Mouse (Mus musculus) liver, adult 2 months (tissue): Measurements from ENCODE around the gene Ttc39b. TPM values are rescaled to one million over a fixed set of nuclear protein-coding genes. Genes with fewer than 3 reads are reported as not detected.

ENCODE experiments used
- DNase-seq: peaks from one replicate; pipeline ENCODE4 v3.0.0-alpha.2; 2011; ENCODE audit warnings: low read depth, low spot score; ENCODE audit errors: extremely low read depth
- H3K27ac ChIP-seq: fragments of 200-500 bp; replicated peaks from 2 replicates; pipeline ENCODE4 v1.5.1; 2012; ENCODE audit warnings: low read depth, mild to moderate bottlenecking, control low read depth, inconsistent platforms, low read length; ENCODE audit not compliant: insufficient read depth
- H3K27me3 ChIP-seq: fragments of 200-500 bp; 2 replicates; pipeline ENCODE4 v1.6.1; 2012; ENCODE audit warnings: mild to moderate bottlenecking, moderate library complexity, low read length, inconsistent platforms; ENCODE audit not compliant: control insufficient read depth, insufficient read depth
- H3K36me3 ChIP-seq: fragments of 200-500 bp; 2 replicates; pipeline ENCODE4 v1.6.1; 2012; ENCODE audit warnings: low read length, inconsistent platforms; ENCODE audit not compliant: control insufficient read depth, insufficient read depth
- H3K4me1 ChIP-seq: fragments of 200-500 bp; 2 replicates; pipeline ENCODE4 v1.6.1; 2011; ENCODE audit warnings: low read length; ENCODE audit not compliant: control insufficient read depth, insufficient read depth
- H3K4me3 ChIP-seq: fragments of 200-500 bp; 2 replicates; pipeline ENCODE4 v1.5.1; 2011; ENCODE audit warnings: low read depth, mild to moderate bottlenecking, control low read depth, low read length, moderate library complexity; ENCODE audit not compliant: insufficient read depth
- H3K79me2 ChIP-seq: fragments of 200-500 bp; 2 replicates; pipeline ENCODE4 v1.6.1; 2012; ENCODE audit warnings: inconsistent platforms, mild to moderate bottlenecking, low read length, moderate library complexity; ENCODE audit not compliant: control insufficient read depth, insufficient read depth
- H3K9ac ChIP-seq: fragments of 200-500 bp; 2 replicates; pipeline ENCODE4 v1.6.1; 2012; ENCODE audit warnings: low read depth, mild to moderate bottlenecking, control low read depth, inconsistent platforms, low read length
- CTCF ChIP-seq: fragments of 200-500 bp; IDR thresholded peaks from 2 replicates; pipeline ENCODE4 v1.5.1; 2011; ENCODE audit warnings: low read depth, low read length, control low read depth
- POLR2A ChIP-seq: fragments of 200-500 bp; IDR thresholded peaks from 2 replicates; pipeline ENCODE4 v1.6.1; 2011; ENCODE audit warnings: low read length, control low read depth; ENCODE audit not compliant: insufficient read depth; ENCODE audit errors: extremely low read depth
- WGBS: fragments of 180-500 bp; shearing (Covaris S2); methylation state at CpG from one replicate; pipeline ENCODE4 v1.1.7; 2018; 5-methylcytosine and 5-hydroxymethylcytosine counted together
- polyA plus RNA-seq: library from polyadenylated mRNA; depleted of rRNA; stranded (reverse); fragments of >200 nt; gene quantifications from 2 replicates; pipeline ENCODE4 v1.2.3, GENCODE M21; 2012
- total RNA-seq: library from RNA; depleted of rRNA; stranded (reverse); fragments of >200 nt; gene quantifications from 2 replicates; pipeline ENCODE4 v1.2.3, GENCODE M21; 2014

The Ttc39b gene
- total and polyA plus RNA-seq, 2 experiments: 6.7 to 21.0 TPM

GRCm38 (mm10) chr4:83302123-83302737 is 21.8 kb downstream of the Ttc39b start:
- H3K36me3 ChIP-seq: peaks cover 6% of the 10 kb centered on the region
- DNase-seq: no peak
- H3K4me3 ChIP-seq: no peak overlapping the region
- H3K27ac ChIP-seq: no peak overlapping the region
- H3K27me3 ChIP-seq: no peaks in the 10 kb centered on the region
- H3K79me2 ChIP-seq: peaks cover 40% of the 10 kb centered on the region; the same call in 1 of the 2 replicates
- TF ChIP-seq CTCF (no peak), POLR2A (no peak)
- peaks cover 6% of the 10 kb centered on the region for H3K4me1 ChIP-seq
- WGBS: 93% methylated on average over 16 of the region's 16 CpGs
- no peak overlapping the region for H3K9ac ChIP-seq

GRCm38 (mm10) chr4:83301713-83302112 is 22.3 kb downstream of the Ttc39b start:
- H3K9ac ChIP-seq: no peak overlapping the region
- H3K27me3 ChIP-seq: no peaks in the 10 kb centered on the region
- no peak for TF ChIP-seq CTCF
- no peak for TF ChIP-seq POLR2A
- 100% methylated on average over 1 of the region's 1 CpGs for WGBS
- no peak overlapping the region for H3K4me3 ChIP-seq
- DNase-seq: no peak
- peaks cover 37% of the 10 kb centered on the region; the same call in 1 of the 2 replicates for H3K79me2 ChIP-seq
- no peak overlapping the region for H3K27ac ChIP-seq
- H3K4me1 ChIP-seq: peaks cover 6% of the 10 kb centered on the region
- peaks cover 6% of the 10 kb centered on the region for H3K36me3 ChIP-seq

GRCm38 (mm10) chr4:83284768-83285350 is 39.2 kb downstream of the Ttc39b start:
- peaks cover 10% of the 10 kb centered on the region; the same call in 1 of the 2 replicates for H3K79me2 ChIP-seq
- 0 out of 2 replicates have a peak, but pooled peaks cover 4% of the 10 kb centered on the region for H3K4me1 ChIP-seq
- DNase-seq: no peak
- no peaks in the 10 kb centered on the region for H3K36me3 ChIP-seq
- no peak overlapping the region for H3K4me3 ChIP-seq
- TF ChIP-seq POLR2A (no peak), CTCF (no peak)
- H3K27ac ChIP-seq: no peak overlapping the region
- 23% methylated on average over 12 of the region's 12 CpGs for WGBS
- no peaks in the 10 kb centered on the region for H3K27me3 ChIP-seq
- H3K9ac ChIP-seq: no peak overlapping the region

- no peaks in the 10 kb centered on the region for H3K36me3 ChIP-seq
- no peak overlapping the region for H3K4me3 ChIP-seq
- DNase-seq: no peak
- H3K9ac ChIP-seq: no peak overlapping the region
- WGBS: 52% methylated on average over 19 of the region's 19 CpGs
- H3K79me2 ChIP-seq: peaks cover 10% of the 10 kb centered on the region; the same call in 1 of the 2 replicates
- TF ChIP-seq CTCF (no peak), POLR2A (no peak)
- no peak overlapping the region for H3K27ac ChIP-seq
- 0 out of 2 replicates have a peak, but pooled peaks cover 4% of the 10 kb centered on the region for H3K4me1 ChIP-seq
- no peaks in the 10 kb centered on the region for H3K27me3 ChIP-seq
These were observed 39.9 kb downstream of the Ttc39b start for GRCm38 (mm10) chr4:83283973-83284767.

- TF ChIP-seq POLR2A (no peak), CTCF (no peak)
- WGBS: 80% methylated on average over 6 of the region's 6 CpGs
- Histone ChIP-seq H3K9ac (no peak overlapping the region), H3K79me2 (peaks cover 17% of the 10 kb centered on the region), H3K4me3 (no peak overlapping the region), H3K4me1 (0 out of 2 replicates have a peak, but pooled peaks cover 4% of the 10 kb centered on the region), H3K27ac (no peak overlapping the region), H3K27me3 (no peaks in the 10 kb centered on the region), H3K36me3 (no peaks in the 10 kb centered on the region)
- DNase-seq: no peak
These were observed 41.6 kb downstream of the Ttc39b start for GRCm38 (mm10) chr4:83282424-83282823.
